Mouse (Mus musculus): Measurements from ENCODE around the gene Zbtb45. TPM values are rescaled to one million over a fixed set of nuclear protein-coding genes. Genes with fewer than 3 reads are reported as not detected.
A peak's percentile ranks its signal among the peaks of the same experiment; 100 is the strongest.

The Zbtb45 gene
- total and polyA plus RNA-seq, 3 experiments, result 16.8 to 36.3 TPM; not detected in 1

DNA sequence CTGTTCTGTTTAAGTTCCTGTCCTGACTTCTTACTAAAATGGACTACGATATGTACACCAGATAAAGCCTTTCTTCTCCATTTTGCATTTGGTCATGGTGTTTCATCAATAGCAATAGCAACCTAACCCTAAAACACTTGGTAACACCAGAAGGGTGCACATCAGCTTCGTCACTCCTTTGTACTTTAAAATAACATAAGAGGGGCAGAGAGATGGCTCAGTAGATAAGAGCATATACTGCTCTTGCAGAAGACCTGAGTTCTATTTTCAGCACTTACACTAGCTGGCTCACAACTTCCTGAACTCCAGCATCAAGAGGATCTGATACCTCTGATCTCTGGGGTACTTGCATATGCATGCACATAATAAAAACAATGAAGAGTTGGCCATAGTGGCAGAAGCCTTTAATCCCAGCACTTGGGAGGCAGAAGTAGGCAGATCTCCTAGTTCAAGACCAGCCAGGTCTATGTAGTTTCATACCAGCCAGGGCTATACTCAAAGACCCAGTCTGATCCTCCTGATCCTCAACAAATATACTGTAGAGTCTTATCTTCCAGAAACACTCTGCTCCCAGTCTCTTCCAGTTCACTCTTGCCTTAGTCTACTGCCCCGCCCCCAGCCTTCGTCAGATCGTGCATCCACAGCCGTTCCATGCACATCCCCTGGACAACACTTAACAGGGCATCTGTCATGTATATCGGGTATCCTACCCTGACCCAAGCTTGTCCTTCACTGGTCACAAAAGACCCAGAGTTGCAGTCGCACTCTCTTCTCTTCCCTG, 22.2 kb downstream of the Zbtb45 start:
- no peak for TF ChIP-seq MAX (IDR thresholded peaks at IDR 0.05; ENCODE audit: low read length)
- peak; percentile 55; the same call in 1 of the 2 replicates for TF ChIP-seq GATA1 (IDR thresholded peaks at IDR 0.05; ENCODE audit: low read depth, low read length)
- Histone ChIP-seq H3K36me3 (ENCODE audit: control insufficient read depth in 1 of 2, insufficient read depth in 2 of 2, low read length in 2 of 2) (peaks cover 0 to 2% of the 10 kb centered on the region in 2 experiments; a peak in 2 of 4 replicates), H3K27ac (ENCODE audit: control insufficient read depth, low read depth, low read length) (no peak overlapping the region), H3K4me1 (ENCODE audit: control insufficient read depth in 1 of 2, insufficient read depth in 2 of 2, low read length in 2 of 2) (peaks cover 2 to 8% of the 10 kb centered on the region in 2 experiments; a peak in 3 of 4 replicates), H3K4me3 (ENCODE audit: control insufficient read depth in 1 of 2, insufficient read depth in 1 of 2, low read depth in 2 of 2, low read length in 2 of 2) (no peak overlapping the region), H3K79me2 (ENCODE audit: control insufficient read depth, insufficient read depth, low read length, poor library complexity) (no peaks in the 10 kb centered on the region), H3K9ac (ENCODE audit: control insufficient read depth, low read depth, low read length, poor library complexity, severe bottlenecking) (no peak overlapping the region), H3K27me3 (ENCODE audit: control insufficient read depth in 1 of 2, insufficient read depth in 2 of 2, low read length in 2 of 2) (no peaks in the 10 kb centered on the region), H3K9me3 (replicated peaks; ENCODE audit: insufficient read depth, low read length) (no peaks in the 10 kb centered on the region)
- DNase-seq (ENCODE audit: low read depth, low spot score), result peak; percentile 37

DNA sequence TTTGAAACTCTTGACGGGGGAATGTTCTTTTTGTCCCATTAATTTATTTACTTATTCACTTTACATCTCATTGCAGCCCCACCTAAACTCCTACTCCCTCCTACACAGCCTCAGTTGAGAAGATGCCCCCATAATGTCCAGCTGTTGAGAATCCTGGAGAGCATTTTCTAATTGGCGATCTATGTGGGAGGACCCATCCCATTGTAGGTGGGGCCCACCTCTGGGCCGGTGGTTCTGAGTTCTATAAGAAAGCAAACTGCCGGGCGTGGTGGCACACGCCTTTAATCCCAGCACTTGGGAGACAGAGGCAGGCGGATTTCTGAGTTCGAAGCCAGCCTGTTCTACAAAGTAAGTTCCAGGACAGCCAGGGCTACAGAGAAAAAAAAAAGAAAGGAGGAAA, 22.9 kb downstream of the Zbtb45 start:
- DNase-seq (ENCODE audit: low read depth, low spot score), result no peak
- no peak for TF ChIP-seq TBP (IDR thresholded peaks at IDR 0.05; ENCODE audit: low read depth, low read length)
- no peak for TF ChIP-seq ETS1 (IDR thresholded peaks at IDR 0.05; ENCODE audit: low read depth, low read length)
- no peak for TF ChIP-seq GATA1 (IDR thresholded peaks at IDR 0.05; ENCODE audit: low read depth, low read length)
- no peak for TF ChIP-seq MEF2A (IDR thresholded peaks at IDR 0.05; ENCODE audit: extremely low read depth, insufficient replicate concordance, low read depth, low read length, poor library complexity, severe bottlenecking)
- no peak for TF ChIP-seq E2F4 (IDR thresholded peaks at IDR 0.05; ENCODE audit: borderline replicate concordance, low read depth, low read length)
- no peak for TF ChIP-seq NELFE (IDR thresholded peaks at IDR 0.05; ENCODE audit: low read depth, low read length)
- TF ChIP-seq MAX (IDR thresholded peaks at IDR 0.05; ENCODE audit: low read length), result no peak
- TF ChIP-seq HCFC1 (IDR thresholded peaks at IDR 0.05; ENCODE audit: low read depth, low read length), result no peak
- TF ChIP-seq MYB (IDR thresholded peaks at IDR 0.05; ENCODE audit: low read depth, low read length), result no peak
- no peak for TF ChIP-seq RAD21 (IDR thresholded peaks at IDR 0.05; ENCODE audit: low read depth, low read length)
- no peak for TF ChIP-seq USF1 (IDR thresholded peaks at IDR 0.05; ENCODE audit: low read depth, low read length)
- no peak for TF ChIP-seq ZNF384 (IDR thresholded peaks at IDR 0.05; ENCODE audit: low read depth, low read length)
- no peak for TF ChIP-seq SMC3 (IDR thresholded peaks at IDR 0.05; ENCODE audit: low read depth, low read length)
- no peak for TF ChIP-seq MAZ (IDR thresholded peaks at IDR 0.05; ENCODE audit: low read depth, low read length)
- Histone ChIP-seq H3K79me2 (ENCODE audit: control insufficient read depth, insufficient read depth, low read length, poor library complexity) (no peaks in the 10 kb centered on the region), H3K9ac (ENCODE audit: control insufficient read depth, low read depth, low read length, poor library complexity, severe bottlenecking) (no peak overlapping the region), H3K36me3 (ENCODE audit: control insufficient read depth in 1 of 2, insufficient read depth in 2 of 2, low read length in 2 of 2) (peaks cover 0 to 2% of the 10 kb centered on the region in 2 experiments; a peak in 2 of 4 replicates), H3K4me1 (ENCODE audit: control insufficient read depth in 1 of 2, insufficient read depth in 2 of 2, low read length in 2 of 2) (peaks cover 2 to 8% of the 10 kb centered on the region in 2 experiments; a peak in 3 of 4 replicates), H3K27ac (ENCODE audit: control insufficient read depth, low read depth, low read length) (no peak overlapping the region), H3K27me3 (ENCODE audit: control insufficient read depth in 1 of 2, insufficient read depth in 2 of 2, low read length in 2 of 2) (no peaks in the 10 kb centered on the region), H3K4me3 (ENCODE audit: control insufficient read depth in 1 of 2, insufficient read depth in 1 of 2, low read depth in 2 of 2, low read length in 2 of 2) (no peak overlapping the region), H3K9me3 (replicated peaks; ENCODE audit: insufficient read depth, low read length) (no peaks in the 10 kb centered on the region)
